Mouse (Mus musculus) CD8-positive naive resting alpha-beta T cell, adult 57 days (primary cell): Measurements from ENCODE around the gene Zfp988. TPM values are rescaled to one million over a fixed set of nuclear protein-coding genes. Genes with fewer than 3 reads are reported as not detected.

ENCODE experiments used
- total RNA-seq: library from RNA; stranded (reverse); gene quantifications from one replicate; pipeline ENCODE4 v1.2.4, GENCODE M21; 2023

Gene Zfp988
- total RNA-seq = 0.49 TPM

GRCm38 (mm10) chr4:147305436-147305835 is at the start of gene Zfp988:
Zfp988 (plus strand) TSS chr4:147305674.

GRCm38 (mm10) chr4:147361003-147361402 is 55.5 kb downstream of the Zfp988 start, which contains the start of gene Zfp978:
Zfp978 (plus strand) TSS chr4:147361303.

Other genes with a start within 250 kb of the Zfp988 start
- gene Zfp991, start 173.6 kb upstream of the Zfp988 start, total RNA-seq = 7.5 TPM
- gene Zfp978, start 55.6 kb downstream of the Zfp988 start, total RNA-seq = not detected
- 0.34 TPM for gene Zfp982, start 186.7 kb downstream of the Zfp988 start, total RNA-seq
- 0.15 TPM for gene Gm16503, start 234.5 kb downstream of the Zfp988 start, total RNA-seq
- gene Zfp985, start 247.6 kb downstream of the Zfp988 start, total RNA-seq = not detected